ENCODE assay signal across 9 mouse cellular contexts in the genomic region with DNA sequence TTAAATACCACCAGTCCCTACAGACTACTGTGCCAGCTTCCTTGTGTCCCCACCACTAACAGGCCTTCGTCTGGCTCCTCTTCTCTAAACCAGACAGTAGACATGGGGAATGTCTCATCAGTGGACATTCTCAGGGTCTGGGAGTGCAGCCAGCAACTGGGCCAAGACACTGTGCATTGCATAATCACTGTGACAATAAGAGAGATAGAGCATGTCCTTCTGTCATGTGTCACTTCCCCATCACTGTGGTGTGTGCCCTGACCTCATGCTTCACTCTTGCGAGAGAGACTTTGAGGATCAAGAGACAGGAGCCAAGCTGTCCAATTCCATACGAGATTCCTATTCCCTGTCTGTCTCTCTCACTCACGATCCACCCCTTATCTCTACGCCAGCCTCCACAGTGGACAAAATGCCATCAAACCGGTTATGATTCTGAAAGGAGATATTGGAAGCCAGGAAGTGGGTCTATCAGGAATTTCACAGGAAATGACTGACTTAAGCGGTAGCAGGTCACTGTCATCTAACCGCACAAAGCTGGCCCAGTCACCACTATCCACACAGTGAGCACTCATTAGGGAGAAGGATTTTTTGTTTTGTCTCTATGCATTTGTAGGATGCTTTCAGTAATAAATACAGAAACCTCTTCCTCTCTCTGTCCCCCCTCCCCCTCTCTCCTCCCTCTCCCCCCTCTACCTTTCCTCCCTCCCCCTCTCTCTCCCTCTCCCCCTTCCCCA.
A peak's percentile ranks its signal among the peaks of the same experiment; 100 is the strongest.
DNase-seq lines count a peak whose midpoint lies in the region; ATAC-seq and TF ChIP-seq lines count a peak whose summit lies in the region.
"Had no signal": no experiment of that assay in that cellular context is flagged by ENCODE, and none has a peak within 500 bp of the region (broad histone marks: within the 10 kb centered on the region; RNA-seq: fewer than 3 reads in every experiment).

No protein-coding gene starts in this region.

- DNase-seq in cerebellum, postnatal 14 days, result peak; percentile 17 to 19
- no peak for DNase-seq in cerebellum, adult 18-20 months
- peak; percentile 24 for DNase-seq in 3134 (ENCODE audit: extremely low read depth, insufficient read length, low spot score)
- peak; percentile 75 to 77 for DNase-seq in lung, adult 18-20 months
- no peak for DNase-seq in testis, postnatal 14 days (ENCODE audit: low spot score)
- DNase-seq in embryonic facial prominence, embryonic 10.5 days (ENCODE audit: low spot score), result no peak
- no peak for DNase-seq in forebrain, postnatal 0 days

- no peak overlapping the region for H3K4me2 ChIP-seq in forebrain, postnatal 0 days (ENCODE audit: low read depth)

- 71% methylated on average over 8 of the region's 8 CpGs for WGBS in embryonic facial prominence, embryonic 10.5 days
- 75% methylated on average over 8 of the region's 8 CpGs for WGBS in forebrain, postnatal 0 days

- no peak overlapping the region for H3K27ac ChIP-seq in embryonic facial prominence, embryonic 10.5 days (replicated peaks)
- H3K27ac ChIP-seq in forebrain, postnatal 0 days (ENCODE audit: low read depth, low read length), result no peak overlapping the region
- H3K27ac ChIP-seq: neural tube, embryonic 12.5 days had no signal

- peaks cover 54% of the 10 kb centered on the region for H3K27me3 ChIP-seq in embryonic facial prominence, embryonic 10.5 days (replicated peaks; ENCODE audit: low read depth, poor library complexity, severe bottlenecking)
- H3K27me3 ChIP-seq in forebrain, postnatal 0 days (ENCODE audit: insufficient read depth, low read length), result no peaks in the 10 kb centered on the region
- H3K27me3 ChIP-seq: neural tube, embryonic 12.5 days had no signal

- TF ChIP-seq CTCF in forebrain, postnatal 0 days (IDR thresholded peaks at IDR 0.05; ENCODE audit: low read depth), result no peak

- H3K9me3 ChIP-seq in embryonic facial prominence, embryonic 10.5 days, result no peaks in the 10 kb centered on the region
- H3K9me3 ChIP-seq in forebrain, postnatal 0 days (ENCODE audit: low read length), result no peaks in the 10 kb centered on the region
- H3K9me3 ChIP-seq: neural tube, embryonic 12.5 days had no signal

- no peak overlapping the region for H3K9ac ChIP-seq in forebrain, postnatal 0 days
- H3K9ac ChIP-seq: neural tube, embryonic 12.5 days had no signal

- no peaks in the 10 kb centered on the region for H3K36me3 ChIP-seq in embryonic facial prominence, embryonic 10.5 days (replicated peaks)
- no peaks in the 10 kb centered on the region for H3K36me3 ChIP-seq in forebrain, postnatal 0 days (ENCODE audit: insufficient read depth)
- H3K36me3 ChIP-seq: neural tube, embryonic 12.5 days had no signal

- no peak overlapping the region for H3K4me3 ChIP-seq in embryonic facial prominence, embryonic 10.5 days
- no peak overlapping the region for H3K4me3 ChIP-seq in forebrain, postnatal 0 days (ENCODE audit: low read depth, low read length)
- H3K4me3 ChIP-seq: neural tube, embryonic 12.5 days had no signal

- peaks cover 25% of the 10 kb centered on the region for H3K4me1 ChIP-seq in embryonic facial prominence, embryonic 10.5 days
- H3K4me1 ChIP-seq in forebrain, postnatal 0 days (ENCODE audit: insufficient read depth), result peaks cover 9% of the 10 kb centered on the region; the same call in 1 of the 2 replicates

- peak; percentile 71 for ATAC-seq in common myeloid progenitor, adult 5-6 weeks (replicated peaks; ENCODE audit: low read depth, poor library complexity, severe bottlenecking)
- no peak for ATAC-seq in forebrain, postnatal 0 days

Comparison
In these comparisons a context has a peak if more than half of its experiments do, and no peak if none do; other contexts are left out.
1. DNase-seq: peak in cerebellum, postnatal 14 days (2 of 2), 3134 (single experiment) and lung, adult 18-20 months (2 of 2); none in cerebellum, adult 18-20 months (0 of 2), testis, postnatal 14 days (single experiment), embryonic facial prominence, embryonic 10.5 days (single experiment) and forebrain, postnatal 0 days (single experiment).